Comparison of ENCODE assay signal across 15 mouse cellular contexts in genomic region chr1:192657417-192657816, GRCm38 (mm10).
"Had no signal": no experiment of that assay in that cellular context is flagged by ENCODE, and none has a peak within 500 bp of the region (broad histone marks: within the 10 kb centered on the region; RNA-seq: fewer than 3 reads in every experiment).

No protein-coding gene starts in this region.

- H3K4me1 ChIP-seq: lung, embryonic 15.5 days; midbrain, embryonic 13.5 days; midbrain, embryonic 15.5 days; neural tube, embryonic 12.5 days; stomach, embryonic 15.5 days had no signal

- H3K36me3 ChIP-seq: liver, embryonic 12.5 days; lung, embryonic 15.5 days; midbrain, embryonic 13.5 days; midbrain, embryonic 15.5 days; stomach, embryonic 15.5 days had no signal

- H3K27ac ChIP-seq: liver, embryonic 12.5 days; liver, embryonic 14.5 days; lung, embryonic 15.5 days; macrophage; midbrain, embryonic 13.5 days; midbrain, embryonic 15.5 days; neural tube, embryonic 12.5 days; stomach, embryonic 15.5 days; stomach, postnatal 0 days had no signal

- ATAC-seq: liver, embryonic 12.5 days; midbrain, embryonic 13.5 days; midbrain, embryonic 15.5 days had no signal

- H3K4me3 ChIP-seq: liver, embryonic 12.5 days; lung, embryonic 15.5 days; megakaryocyte, embryonic 14.5 days; midbrain, embryonic 13.5 days; midbrain, embryonic 15.5 days; neural tube, embryonic 12.5 days; stomach, embryonic 15.5 days had no signal

- H3K4me2 ChIP-seq: liver, embryonic 12.5 days; lung, embryonic 15.5 days; midbrain, embryonic 11.5 days; midbrain, embryonic 13.5 days; midbrain, embryonic 15.5 days; neural tube, embryonic 12.5 days; stomach, embryonic 15.5 days had no signal

- DNase-seq: right cerebral cortex, postnatal 14 days; thymus, adult 2 months; thymus, postnatal 25 days; thymus, postnatal 4 days had no signal

- H3K9ac ChIP-seq: liver, embryonic 12.5 days; liver, embryonic 14.5 days; lung, embryonic 15.5 days; midbrain, embryonic 13.5 days; midbrain, embryonic 15.5 days; neural tube, embryonic 12.5 days; stomach, embryonic 15.5 days had no signal

- H3K9me3 ChIP-seq: liver, embryonic 12.5 days; lung, embryonic 15.5 days; midbrain, embryonic 13.5 days; midbrain, embryonic 15.5 days; neural tube, embryonic 12.5 days; stomach, embryonic 15.5 days had no signal

- H3K27me3 ChIP-seq: liver, embryonic 12.5 days; lung, embryonic 15.5 days; midbrain, embryonic 13.5 days; midbrain, embryonic 15.5 days; neural tube, embryonic 12.5 days; stomach, embryonic 15.5 days had no signal
